In genomic region chr8:49627966-49628495, GRCm38 (mm10) we compare ENCODE assay signal across 24 mouse cellular contexts.
A peak's percentile ranks its signal among the peaks of the same experiment; 100 is the strongest.
DNase-seq lines count a peak whose midpoint lies in the region; ATAC-seq lines count a peak whose summit lies in the region.
"Had no signal": no experiment of that assay in that cellular context is flagged by ENCODE, and none has a peak within 500 bp of the region (broad histone marks: within the 10 kb centered on the region; RNA-seq: fewer than 3 reads in every experiment).

No protein-coding gene starts in this region.

- DNase-seq in embryo, embryonic 10 days (ENCODE audit: low spot score): peak; percentile 29
- DNase-seq in embryo, embryonic 9.5 days (ENCODE audit: extremely low spot score): no peak
- DNase-seq in left cerebral cortex, postnatal 4 days: peak; percentile 16
- no peak for DNase-seq in left cerebral cortex, postnatal 14 days (ENCODE audit: low spot score in 2 of 2)
- peak; percentile 60 for DNase-seq in forebrain, embryonic 14.5 days (ENCODE audit: low spot score)
- DNase-seq in retina, embryonic 14.5 days (ENCODE audit: low spot score): peak; percentile 61
- DNase-seq in adrenal gland, postnatal 10 days: no peak
- DNase-seq: adrenal gland, postnatal 25 days; cerebellum, adult 8-10 months; gastrocnemius, postnatal 36 days; heart, adult 2 months; heart, postnatal 14 days; kidney, adult 2 months; kidney, postnatal 14 days; lung, adult 18-20 months; lung, postnatal 14 days; spleen, adult 18-20 months had no signal

- H3K4me2 ChIP-seq in forebrain, embryonic 14.5 days (ENCODE audit: low read length): no peak overlapping the region
- no peak overlapping the region for H3K4me2 ChIP-seq in liver, embryonic 12.5 days
- H3K4me2 ChIP-seq: embryonic facial prominence, embryonic 12.5 days; heart, embryonic 13.5 days; hindbrain, embryonic 12.5 days; limb, embryonic 12.5 days; liver, embryonic 11.5 days; neural tube, embryonic 15.5 days had no signal

- no peaks in the 10 kb centered on the region for H3K36me3 ChIP-seq in forebrain, embryonic 14.5 days (ENCODE audit: control insufficient read depth, insufficient read depth, low read length)
- no peaks in the 10 kb centered on the region for H3K36me3 ChIP-seq in liver, embryonic 12.5 days
- H3K36me3 ChIP-seq: embryonic facial prominence, embryonic 12.5 days; heart, embryonic 13.5 days; hindbrain, embryonic 12.5 days; limb, embryonic 12.5 days; neural tube, embryonic 15.5 days had no signal

- H3K27me3 ChIP-seq in forebrain, embryonic 14.5 days (replicated peaks; ENCODE audit: control insufficient read depth, insufficient read depth, low read length): no peaks in the 10 kb centered on the region
- no peaks in the 10 kb centered on the region for H3K27me3 ChIP-seq in liver, embryonic 12.5 days (replicated peaks)
- H3K27me3 ChIP-seq: embryonic facial prominence, embryonic 12.5 days; heart, embryonic 13.5 days; hindbrain, embryonic 12.5 days; limb, embryonic 12.5 days; neural tube, embryonic 15.5 days had no signal

- WGBS in forebrain, embryonic 14.5 days: 6% methylated on average over 10 of the region's 10 CpGs
- WGBS in liver, embryonic 12.5 days (ENCODE audit: insufficient replicate concordance): 41% methylated on average over 10 of the region's 10 CpGs

- no peak overlapping the region for H3K9ac ChIP-seq in forebrain, embryonic 14.5 days (ENCODE audit: low read length)
- H3K9ac ChIP-seq in liver, embryonic 12.5 days: no peak overlapping the region
- H3K9ac ChIP-seq: embryonic facial prominence, embryonic 12.5 days; heart, embryonic 13.5 days; hindbrain, embryonic 12.5 days; limb, embryonic 12.5 days; neural tube, embryonic 15.5 days had no signal

- no peaks in the 10 kb centered on the region for H3K4me1 ChIP-seq in forebrain, embryonic 14.5 days (ENCODE audit: control insufficient read depth, insufficient read depth, low read length)
- no peaks in the 10 kb centered on the region for H3K4me1 ChIP-seq in liver, embryonic 12.5 days
- H3K4me1 ChIP-seq: embryonic facial prominence, embryonic 12.5 days; heart, embryonic 13.5 days; hindbrain, embryonic 12.5 days; limb, embryonic 12.5 days; neural tube, embryonic 15.5 days had no signal

- no peak overlapping the region for H3K4me3 ChIP-seq in forebrain, embryonic 14.5 days (ENCODE audit: low read depth, low read length)
- no peak overlapping the region for H3K4me3 ChIP-seq in liver, embryonic 12.5 days
- H3K4me3 ChIP-seq: embryonic facial prominence, embryonic 12.5 days; heart, adult 2 months; heart, embryonic 13.5 days; hindbrain, embryonic 12.5 days; limb, embryonic 12.5 days; neural tube, embryonic 15.5 days had no signal

- H3K9me3 ChIP-seq in forebrain, embryonic 14.5 days (replicated peaks; ENCODE audit: control insufficient read depth, low read length): no peaks in the 10 kb centered on the region
- H3K9me3 ChIP-seq in liver, embryonic 12.5 days (replicated peaks): no peaks in the 10 kb centered on the region
- H3K9me3 ChIP-seq: embryonic facial prominence, embryonic 12.5 days; heart, embryonic 13.5 days; hindbrain, embryonic 12.5 days; limb, embryonic 12.5 days; neural tube, embryonic 15.5 days had no signal

- intact Hi-C loops in left cerebral cortex, postnatal 4 days (cut with DNase I): no loop called here
- intact Hi-C loops in left cerebral cortex, postnatal 14 days (cut with DNase I): no loop called here

- peak; percentile 40; the same call in 1 of the 2 replicates for ATAC-seq in forebrain, embryonic 14.5 days
- ATAC-seq in liver, embryonic 12.5 days: no peak

- H3K27ac ChIP-seq in forebrain, embryonic 14.5 days (ENCODE audit: low read depth, low read length): no peak overlapping the region
- H3K27ac ChIP-seq in liver, embryonic 12.5 days: no peak overlapping the region
- H3K27ac ChIP-seq: embryonic facial prominence, embryonic 12.5 days; heart, adult 2 months; heart, embryonic 13.5 days; hindbrain, embryonic 12.5 days; limb, embryonic 12.5 days; neural tube, embryonic 15.5 days had no signal

Comparison
In these comparisons a context has a peak if more than half of its experiments do, and no peak if none do; other contexts are left out.
1. DNase-seq: peak in embryo, embryonic 10 days (single experiment), left cerebral cortex, postnatal 4 days (single experiment), forebrain, embryonic 14.5 days (single experiment) and retina, embryonic 14.5 days (single experiment); none in embryo, embryonic 9.5 days (single experiment), left cerebral cortex, postnatal 14 days (0 of 2) and adrenal gland, postnatal 10 days (single experiment).